Mouse (Mus musculus): ENCODE results near the gene Gpr37l1. TPM values are rescaled to one million over a fixed set of nuclear protein-coding genes. Genes with fewer than 3 reads are reported as not detected.

Gpr37l1 gene
- polyA plus RNA-seq (2021): 0.04 TPM

DNA sequence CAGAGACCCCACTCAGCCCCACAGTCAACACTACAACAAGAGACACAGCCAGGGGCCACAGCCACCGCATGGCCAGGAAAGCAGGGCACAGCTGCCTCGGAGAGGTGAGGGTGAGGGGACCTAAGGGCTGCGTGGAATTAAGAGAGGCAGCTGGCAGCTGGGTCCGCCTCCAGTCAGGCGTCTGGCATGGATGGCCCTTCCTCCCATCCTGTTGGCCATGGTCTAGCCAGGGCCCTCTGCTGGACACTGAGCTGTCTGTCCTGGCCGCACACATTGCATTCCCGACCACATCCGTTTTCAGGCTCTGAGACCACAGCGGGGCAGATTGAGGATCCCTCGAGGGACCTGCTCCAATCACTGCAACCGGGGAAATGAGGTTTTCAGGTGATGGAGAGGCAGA, at the start of gene Gpr37l1:
Gpr37l1 (minus strand) TSS at position 247 of the 400 bp plus-strand sequence.
- ChIA-PET CTCF (no interaction called here), POLR2A (no interaction called here)
- no peaks in the 10 kb centered on the region for H3K27me3 ChIP-seq
- in situ Hi-C loops (cut with MboI; ENCODE audit: low pct_unique_long_range_greater_than_20kb): loop anchor here (25.0 kb wide), 1 partner anchor 520 kb away; no protein-coding TSS in a partner anchor
- no peak for TF ChIP-seq CTCF (IDR thresholded peaks at IDR 0.05)
- ATAC-seq: no peak
- DNase-seq (ENCODE audit: low read depth, low spot score): no peak

DNA sequence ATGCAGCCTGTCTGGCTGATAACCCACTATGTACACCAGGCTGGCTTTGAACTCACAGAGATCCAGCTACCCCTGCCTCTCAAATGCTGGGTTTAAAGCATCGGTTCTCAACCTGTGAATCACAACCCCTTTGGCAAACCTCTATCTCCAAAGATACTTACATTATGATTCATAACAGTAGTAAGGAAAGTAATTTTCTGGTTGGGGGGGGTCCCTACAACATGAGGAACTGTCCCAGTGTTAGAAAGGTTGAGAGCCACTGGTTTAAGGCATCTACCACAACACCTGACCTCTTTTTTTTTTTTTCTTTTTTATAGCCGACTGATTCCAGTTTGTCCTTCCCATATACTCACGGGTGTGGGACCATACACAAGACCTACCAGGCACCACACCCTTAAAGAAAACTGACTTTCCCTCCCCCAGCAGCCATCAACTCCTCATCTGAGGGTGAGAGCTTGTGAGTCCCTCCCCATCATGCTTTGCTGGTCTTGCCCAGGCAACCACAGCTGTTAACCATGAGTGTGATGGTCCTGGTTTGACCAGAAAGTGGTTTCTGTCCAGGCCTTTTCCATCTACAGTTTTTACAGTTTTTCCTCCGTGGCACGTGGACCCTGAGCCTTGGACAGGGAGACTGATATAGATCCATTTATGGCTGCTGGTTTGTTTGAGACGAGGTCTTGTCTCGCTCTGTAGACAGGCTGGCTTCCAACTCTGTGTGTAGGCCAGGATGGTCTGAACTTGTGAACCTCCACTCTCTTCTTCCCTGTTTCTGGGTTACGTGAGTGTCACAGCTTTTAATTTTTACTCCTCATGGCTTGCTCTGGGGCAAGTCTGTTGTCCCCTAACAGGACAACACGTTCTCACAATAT, 46.5 kb upstream of the Gpr37l1 start:
- no peaks in the 10 kb centered on the region for H3K27me3 ChIP-seq
- POLR2A ChIA-PET: no interaction called here
- no peak for TF ChIP-seq CTCF (IDR thresholded peaks at IDR 0.05)
- in situ Hi-C loops (cut with MboI; ENCODE audit: low pct_unique_long_range_greater_than_20kb): no loop called here
- DNase-seq (ENCODE audit: low read depth, low spot score) (no peak), ATAC-seq (no peak)
- CTCF ChIA-PET: no interaction called here

DNA sequence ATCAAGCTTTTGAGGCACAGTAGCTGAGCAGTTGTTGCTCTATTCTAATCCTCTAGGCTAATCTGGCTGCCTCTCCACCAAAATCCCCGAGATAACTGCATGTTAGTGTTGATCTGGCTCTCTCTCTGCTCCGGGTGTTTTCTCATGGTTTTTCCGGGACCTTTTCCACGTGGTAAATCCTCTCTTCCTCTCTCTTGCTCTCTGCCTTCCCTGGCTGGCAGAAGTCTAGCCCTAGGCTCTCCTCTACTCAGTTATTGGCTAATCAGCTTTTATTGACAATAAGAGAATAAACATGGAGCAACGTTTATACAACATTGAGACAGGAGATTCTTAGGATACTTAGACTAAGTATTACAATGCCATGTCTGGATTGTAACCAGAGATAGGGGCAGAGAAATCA, 42.9 kb upstream of the Gpr37l1 start:
- no peak for DNase-seq (ENCODE audit: low read depth, low spot score)
- in situ Hi-C loops (cut with MboI; ENCODE audit: low pct_unique_long_range_greater_than_20kb): no loop called here

DNA sequence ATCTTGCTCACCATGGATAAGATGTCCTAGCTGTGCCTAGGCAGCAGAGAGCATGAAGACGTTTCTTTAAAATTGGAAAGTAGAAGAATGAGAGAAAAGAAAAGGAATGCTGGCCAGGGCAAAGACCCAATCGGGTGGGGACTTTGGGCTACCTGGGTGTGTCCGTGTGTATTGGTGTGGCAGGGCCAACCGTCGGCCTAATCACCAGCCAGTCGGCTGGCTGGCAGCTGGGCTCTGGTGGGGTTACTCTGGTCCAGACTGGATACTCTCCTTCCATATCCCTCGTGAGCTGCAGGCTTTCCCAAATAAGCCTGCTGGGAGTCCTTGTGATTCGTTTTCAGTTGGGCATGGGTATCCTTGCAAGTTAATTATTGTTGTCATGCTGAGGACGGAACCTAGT, 41.2 kb upstream of the Gpr37l1 start:
- ChIA-PET CTCF (no interaction called here), POLR2A (no interaction called here)
- ATAC-seq: no peak
- no peaks in the 10 kb centered on the region for H3K27me3 ChIP-seq
- no peak for DNase-seq (ENCODE audit: low read depth, low spot score)
- in situ Hi-C loops (cut with MboI; ENCODE audit: low pct_unique_long_range_greater_than_20kb): no loop called here
- no peak for TF ChIP-seq CTCF (IDR thresholded peaks at IDR 0.05)

More for the DNA sequence above, 42.9 kb upstream of the Gpr37l1 start:
- no peak for TF ChIP-seq CTCF (IDR thresholded peaks at IDR 0.05)
- H3K27me3 ChIP-seq: no peaks in the 10 kb centered on the region
- POLR2A ChIA-PET: no interaction called here
- CTCF ChIA-PET: no interaction called here
- no peak for ATAC-seq

DNA sequence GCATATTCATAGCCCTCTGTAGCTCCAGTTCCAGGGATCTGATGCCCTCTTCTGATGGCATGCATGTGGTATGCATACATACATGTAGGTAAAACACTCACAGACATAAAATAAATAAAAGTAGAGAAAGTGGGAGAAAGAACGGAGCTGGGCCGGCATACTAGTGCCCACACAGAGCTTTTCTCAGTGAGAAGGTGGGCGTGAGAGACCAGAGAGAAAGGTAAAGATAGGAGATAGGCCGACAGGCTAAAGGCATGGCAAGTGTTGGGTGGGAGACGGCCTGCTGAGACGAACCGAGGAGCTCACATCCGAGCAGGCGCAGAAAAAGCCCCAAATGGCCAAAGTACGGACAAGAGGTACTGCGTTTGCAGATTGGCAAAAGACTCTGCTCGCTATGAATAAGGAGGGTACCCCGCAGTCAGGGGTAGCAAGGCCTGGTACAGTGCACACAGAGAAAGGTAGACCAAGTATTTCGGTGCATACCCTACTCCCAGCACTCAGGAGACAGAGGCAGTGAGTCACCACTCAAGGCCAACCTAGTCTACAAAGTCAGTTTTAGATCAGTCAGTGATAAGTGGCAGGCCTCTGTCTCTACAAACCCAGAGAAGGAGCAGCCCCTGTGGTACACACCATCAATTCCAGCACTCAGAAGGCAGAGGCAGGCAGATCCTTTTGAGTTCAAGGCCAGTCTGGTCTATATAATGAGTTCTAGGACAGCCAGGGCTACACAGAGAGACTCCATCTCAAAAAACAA, 39.3 kb upstream of the Gpr37l1 start:
- ATAC-seq (no peak), DNase-seq (ENCODE audit: low read depth, low spot score) (no peak)
- in situ Hi-C loops (cut with MboI; ENCODE audit: low pct_unique_long_range_greater_than_20kb): no loop called here
- ChIA-PET POLR2A (interaction anchor here (0.7 kb wide), 1 partner anchor 219 kb away, joined by 3 read pairs; no protein-coding TSS in a partner anchor), CTCF (no interaction called here)
- TF ChIP-seq CTCF (IDR thresholded peaks at IDR 0.05): no peak
- no peaks in the 10 kb centered on the region for H3K27me3 ChIP-seq

DNA sequence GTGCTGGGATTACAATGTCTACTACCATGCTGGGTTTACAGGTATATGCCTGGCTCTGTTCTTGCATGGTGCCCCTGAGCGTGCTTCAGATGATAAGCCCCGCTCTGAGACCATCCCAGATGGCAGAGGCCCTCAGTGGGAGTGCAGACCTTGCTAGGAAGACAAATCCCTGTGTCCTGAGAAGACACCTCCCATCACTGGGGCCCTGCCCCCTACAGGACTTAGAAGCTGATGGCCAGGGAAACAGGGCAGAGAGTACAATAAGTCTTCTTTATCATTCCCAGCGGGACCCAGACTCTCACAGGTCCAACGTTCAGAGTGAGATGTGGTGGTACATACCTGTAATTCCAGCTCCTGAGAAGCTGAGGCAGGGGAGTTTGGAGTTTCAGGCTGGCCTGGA, 37.8 kb upstream of the Gpr37l1 start:
- no peak for ATAC-seq
- DNase-seq (ENCODE audit: low read depth, low spot score): no peak
- POLR2A ChIA-PET: no interaction called here
- CTCF ChIA-PET: interaction anchor here (1.1 kb wide), 1 partner anchor 33 kb away, joined by 5 read pairs; no protein-coding TSS in a partner anchor
- TF ChIP-seq CTCF (IDR thresholded peaks at IDR 0.05): no peak
- in situ Hi-C loops (cut with MboI; ENCODE audit: low pct_unique_long_range_greater_than_20kb): no loop called here
- H3K27me3 ChIP-seq: no peaks in the 10 kb centered on the region

DNA sequence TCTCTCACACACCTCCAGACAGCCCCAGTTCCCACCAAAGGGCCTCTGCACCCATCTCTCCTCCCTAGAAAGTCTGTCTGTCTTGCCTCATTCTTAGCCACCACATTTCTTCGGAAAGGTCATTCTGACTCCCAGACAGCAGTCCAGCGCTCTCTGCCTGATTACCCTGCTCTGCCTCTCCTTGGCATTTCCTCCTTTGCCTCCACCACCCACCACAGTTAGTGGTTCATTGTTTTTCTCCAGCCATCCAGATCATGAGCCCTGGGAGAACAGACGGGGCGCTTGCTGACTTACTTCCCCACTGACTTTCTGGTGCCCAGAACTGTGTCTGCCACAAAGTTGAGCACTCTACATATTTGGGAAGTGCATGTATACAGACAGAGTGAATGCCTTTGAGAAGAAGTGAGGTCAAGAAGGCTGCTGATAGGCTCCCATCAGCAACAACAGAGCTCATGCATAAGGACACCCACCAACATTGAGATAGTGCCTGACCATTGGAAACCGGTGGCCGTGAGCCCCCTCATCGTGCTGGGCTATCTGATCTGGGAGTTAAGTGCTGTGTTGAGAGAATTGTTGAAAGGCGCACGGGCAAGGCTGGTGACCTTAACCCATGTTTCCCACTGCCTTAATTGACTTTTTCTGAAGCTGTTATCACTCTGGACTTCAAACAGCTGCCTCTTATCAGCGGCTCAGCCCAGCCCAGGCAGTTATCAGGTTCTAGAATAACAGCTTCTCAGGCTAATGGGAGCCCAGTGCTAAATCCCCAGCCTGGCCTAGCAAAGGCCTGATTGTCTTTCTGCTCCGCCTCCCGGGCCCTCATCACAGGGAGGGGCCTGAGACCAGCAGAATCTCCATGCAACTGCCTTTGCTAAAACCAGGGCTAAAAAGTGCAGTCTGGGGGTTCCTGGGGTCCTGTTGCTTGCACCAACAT, 37.0 kb upstream of the Gpr37l1 start:
- in situ Hi-C loops (cut with MboI; ENCODE audit: low pct_unique_long_range_greater_than_20kb): no loop called here
- no peaks in the 10 kb centered on the region for H3K27me3 ChIP-seq
- no peak for TF ChIP-seq CTCF (IDR thresholded peaks at IDR 0.05)
- DNase-seq (ENCODE audit: low read depth, low spot score): no peak
- CTCF ChIA-PET: interaction anchor here (0.7 kb wide), 1 partner anchor 63 kb away, joined by 3 read pairs; no protein-coding TSS in a partner anchor
- ATAC-seq: peak; percentile 68
- POLR2A ChIA-PET: no interaction called here

DNA sequence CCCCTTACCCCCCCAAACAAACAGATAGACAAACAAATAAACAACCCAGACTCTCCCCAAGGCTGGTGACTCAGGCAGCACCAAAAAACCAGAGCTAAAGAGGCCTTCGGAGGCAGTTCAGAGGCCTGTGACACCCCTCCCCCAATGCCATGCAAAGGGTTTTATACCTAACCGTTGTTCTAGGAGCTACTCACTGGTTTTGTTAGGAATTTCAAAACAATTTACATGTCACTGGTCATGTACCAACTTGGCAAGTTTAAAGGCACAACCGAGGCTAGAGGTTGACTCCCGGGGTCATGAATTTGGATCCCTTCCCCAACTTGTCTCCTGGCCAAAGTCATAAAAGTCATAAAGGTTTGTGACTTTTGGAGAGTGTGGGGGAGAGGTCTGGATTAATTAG, 32.9 kb upstream of the Gpr37l1 start:
- in situ Hi-C loops (cut with MboI; ENCODE audit: low pct_unique_long_range_greater_than_20kb): no loop called here
- no peak for ATAC-seq
- ChIA-PET POLR2A (no interaction called here), CTCF (no interaction called here)
- TF ChIP-seq CTCF (IDR thresholded peaks at IDR 0.05): no peak
- H3K27me3 ChIP-seq: no peaks in the 10 kb centered on the region
- DNase-seq (ENCODE audit: low read depth, low spot score): no peak

DNA sequence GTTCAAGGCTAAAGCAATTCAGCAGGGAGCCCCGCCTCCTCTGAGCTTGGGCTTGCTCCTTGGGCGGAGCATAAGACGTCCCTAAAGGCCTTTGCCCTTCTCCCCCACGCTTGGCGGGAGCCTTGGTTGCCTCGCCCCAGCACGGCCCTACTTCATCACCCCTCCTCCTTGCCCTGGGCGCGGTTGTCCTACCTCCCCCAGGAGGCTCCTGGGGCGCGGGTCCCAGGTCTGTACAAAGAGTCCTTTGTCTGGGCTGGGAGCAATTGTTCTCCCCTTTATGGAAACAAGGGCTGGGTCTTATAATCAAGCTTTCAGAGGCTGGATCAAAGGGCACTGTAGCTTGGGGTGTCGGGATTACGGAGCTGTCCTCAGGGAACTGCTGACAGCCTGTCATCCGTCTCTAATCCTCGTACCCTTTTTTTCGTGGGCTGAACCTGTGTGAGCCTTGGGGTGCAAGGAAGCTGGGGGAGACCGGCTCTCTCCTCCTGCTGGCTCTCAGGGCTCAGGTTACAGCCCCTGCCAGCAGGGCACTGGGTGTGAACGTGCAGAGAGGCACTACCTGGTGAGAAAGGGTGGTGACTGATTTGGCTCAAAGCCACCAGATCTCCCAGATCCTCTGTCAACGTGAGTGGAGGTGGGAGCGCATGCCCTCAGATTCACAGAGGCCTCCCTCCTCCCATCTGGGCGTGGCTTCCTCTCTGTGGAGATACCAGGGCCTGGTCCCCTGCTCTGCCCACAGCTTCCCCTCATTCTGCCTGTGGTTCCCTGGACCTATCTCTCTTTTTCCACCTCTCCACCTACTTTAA, 31.7 kb upstream of the Gpr37l1 start:
- POLR2A ChIA-PET: no interaction called here
- no peak for TF ChIP-seq CTCF (IDR thresholded peaks at IDR 0.05)
- in situ Hi-C loops (cut with MboI; ENCODE audit: low pct_unique_long_range_greater_than_20kb): no loop called here
- H3K27me3 ChIP-seq: no peaks in the 10 kb centered on the region
- ATAC-seq: no peak
- DNase-seq (ENCODE audit: low read depth, low spot score): no peak
- CTCF ChIA-PET: interaction anchor here (0.7 kb wide), 1 partner anchor 59 kb away, joined by 3 read pairs; the partner anchor contains the start of gene Elf3

All from Patski (cell line).